Mouse (Mus musculus) liver, embryonic 14.5 days (tissue): ENCODE data around the gene Cactin. TPM values are rescaled to one million over a fixed set of nuclear protein-coding genes. Genes with fewer than 3 reads are reported as not detected.

ENCODE experiments used
- ATAC-seq: fragments of 200-750 bp; cut with Nextera tagmentation; 2 replicates; pipeline ENCODE4 v1.8.0; 2017; ENCODE audit warnings: moderate number of reproducible peaks, mild to moderate bottlenecking, moderate library complexity; ENCODE audit not compliant: insufficient read depth
- DNase-seq, 3 experiments: peaks; one replicate each; pipeline ENCODE4 v3.0.0-alpha.2; 2012 to 2013; ENCODE audit warnings: low read depth in 3 of 3, low spot score in 3 of 3
- H3K27ac ChIP-seq: fragments of 300-500 bp; sonication (generic); 2 replicates; pipeline ENCODE4 v1.5.1; 2014; ENCODE audit warnings: moderate library complexity, mild to moderate bottlenecking, control low read depth, inconsistent platforms
- H3K27me3 ChIP-seq: fragments of 300-500 bp; sonication (generic); 2 replicates; pipeline ENCODE4 v1.6.1; 2014; ENCODE audit warnings: mild to moderate bottlenecking, low read length, moderate library complexity; ENCODE audit not compliant: control insufficient read depth, insufficient read depth
- H3K36me3 ChIP-seq: fragments of 300-500 bp; sonication (generic); replicated peaks from 2 replicates; pipeline ENCODE4 v1.6.1; 2014; ENCODE audit warnings: low read depth; ENCODE audit not compliant: control insufficient read depth, insufficient read depth
- H3K4me1 ChIP-seq, 2 experiments: fragments of 200-500 bp in 1 of 2; fragments of 300-500 bp in 1 of 2; sonication (generic) in 1 of 2; replicated peaks; 2 replicates each; pipeline ENCODE4 v1.6.1; 2012 to 2014; ENCODE audit warnings: antibody characterized with exemption in 1 of 2, inconsistent platforms in 1 of 2, low read length in 1 of 2; ENCODE audit not compliant: control insufficient read depth in 2 of 2, insufficient read depth in 2 of 2
- H3K4me2 ChIP-seq: fragments of 300-500 bp; sonication (generic); 2 replicates; pipeline ENCODE4 v1.6.1; 2014; ENCODE audit warnings: low read depth, mild to moderate bottlenecking, control low read depth, moderate library complexity
- H3K4me3 ChIP-seq, 2 experiments: fragments of 200-500 bp in 1 of 2; fragments of 300-500 bp in 1 of 2; sonication (generic) in 1 of 2; 2 replicates each; pipeline ENCODE4 v1.5.1; 2012 to 2014; ENCODE audit warnings: low read depth in 2 of 2, low read length in 2 of 2, mild to moderate bottlenecking in 2 of 2, control low read depth in 1 of 2, inconsistent platforms in 1 of 2, moderate library complexity in 1 of 2; ENCODE audit not compliant: insufficient read depth in 1 of 2
- H3K9ac ChIP-seq: fragments of 300-500 bp; sonication (generic); replicated peaks from 2 replicates; pipeline ENCODE4 v1.6.1; 2014; ENCODE audit warnings: mild to moderate bottlenecking, control low read depth, moderate library complexity
- H3K9me3 ChIP-seq: fragments of 300-500 bp; sonication (generic); 2 replicates; pipeline ENCODE4 v1.6.1; 2016; ENCODE audit warnings: low read length, mixed read lengths; ENCODE audit not compliant: control insufficient read depth
- CTCF ChIP-seq: IDR thresholded peaks from 2 replicates; pipeline ENCODE4 v1.5.1; 2016; ENCODE audit warnings: antibody characterized with exemption, low read depth, control low read depth
- EP300 ChIP-seq: IDR thresholded peaks from 2 replicates; pipeline ENCODE4 v1.6.1; 2016; ENCODE audit warnings: antibody characterized with exemption, low read depth
- WGBS: fragments of 180-500 bp; shearing (Covaris S2); extraction: QIAGEN DNeasy Blood & Tissue Kit; methylation state at CpG from one replicate; pipeline ENCODE4 v1.1.7; 2014; ENCODE audit not compliant: insufficient replicate concordance; 5-methylcytosine and 5-hydroxymethylcytosine counted together
- polyA plus RNA-seq, 2 experiments: library from polyadenylated mRNA; depleted of rRNA in 1 of 2; stranded (reverse) in 1 of 2; unstranded in 1 of 2; fragments of >200 nt; fragmentation: Nextera tagmentation in 1 of 2; extraction: Ambion mirVana in 1 of 2; gene quantifications; 2 replicates each; pipeline versions ENCODE4 v1.2.1 to v1.2.3; 2012 to 2014

The Cactin gene
- polyA plus RNA-seq, 2 experiments = 12.1 to 24.3 TPM

DNA sequence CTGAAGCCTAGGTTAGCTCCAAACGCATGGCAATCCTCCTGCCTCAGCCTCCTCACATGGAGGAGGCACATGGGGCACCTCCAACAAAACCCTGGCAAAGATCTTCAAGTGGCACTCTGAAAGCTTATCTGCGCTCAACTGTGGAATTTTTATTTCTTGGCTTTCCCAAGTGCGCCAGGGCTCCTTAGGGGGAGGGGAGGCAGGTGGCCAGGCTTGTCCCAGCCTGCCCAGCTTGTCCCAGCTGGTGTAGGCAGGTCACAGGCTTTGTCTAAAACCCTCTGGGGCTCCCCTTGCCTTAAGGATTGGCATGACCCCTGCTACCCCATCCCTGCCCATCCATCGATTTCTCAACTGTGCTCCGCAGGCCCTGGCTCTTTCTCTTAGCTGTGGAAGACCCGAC is 36.7 kb upstream of the Cactin start:
- H3K9me3 ChIP-seq = no peaks in the 10 kb centered on the region
- DNase-seq (no peak), ATAC-seq (no peak)
- H3K27me3 ChIP-seq = peaks cover 24% of the 10 kb centered on the region
- 54% methylated on average over 6 of the region's 6 CpGs for WGBS
- no peak overlapping the region for H3K4me3 ChIP-seq
- no peak overlapping the region for H3K9ac ChIP-seq
- H3K4me1 ChIP-seq = peaks cover 5 to 8% of the 10 kb centered on the region in 2 experiments; a peak in 2 of 4 replicates
- TF ChIP-seq CTCF (no peak), EP300 (no peak)
- H3K4me2 ChIP-seq = no peak overlapping the region
- H3K36me3 ChIP-seq = no peaks in the 10 kb centered on the region
- H3K27ac ChIP-seq = no peak overlapping the region

DNA sequence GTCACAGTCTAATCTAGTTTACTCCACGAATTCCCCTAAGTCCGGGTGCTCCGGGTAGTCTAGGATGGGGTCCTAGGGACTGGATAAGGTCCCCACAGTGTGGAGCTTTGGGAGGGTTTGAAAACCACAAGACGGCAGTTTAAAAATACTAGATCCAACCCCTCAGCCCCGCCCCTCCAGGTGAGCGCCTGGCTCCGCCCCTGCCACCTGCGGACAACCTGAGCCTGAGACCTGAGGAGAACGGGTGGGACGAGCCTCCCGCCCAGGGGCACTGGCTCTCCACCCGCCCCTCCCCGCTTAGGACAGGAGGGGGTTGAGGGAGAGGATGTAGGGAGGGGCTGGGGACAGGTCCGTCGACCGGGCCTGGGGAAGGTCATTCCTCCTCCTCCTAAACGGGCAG is 36.2 kb upstream of the Cactin start:
- H3K27me3 ChIP-seq = peaks cover 24% of the 10 kb centered on the region
- no peak overlapping the region for H3K4me3 ChIP-seq
- no peak for ATAC-seq
- 16% methylated on average over 17 of the region's 17 CpGs for WGBS
- H3K36me3 ChIP-seq = no peaks in the 10 kb centered on the region
- H3K4me2 ChIP-seq = no peak overlapping the region
- TF ChIP-seq CTCF (no peak), EP300 (no peak)
- H3K4me1 ChIP-seq = peaks cover 5 to 8% of the 10 kb centered on the region in 2 experiments; a peak in 2 of 4 replicates
- no peak for DNase-seq
- no peak overlapping the region for H3K9ac ChIP-seq
- no peak overlapping the region for H3K27ac ChIP-seq
- H3K9me3 ChIP-seq = no peaks in the 10 kb centered on the region

DNA sequence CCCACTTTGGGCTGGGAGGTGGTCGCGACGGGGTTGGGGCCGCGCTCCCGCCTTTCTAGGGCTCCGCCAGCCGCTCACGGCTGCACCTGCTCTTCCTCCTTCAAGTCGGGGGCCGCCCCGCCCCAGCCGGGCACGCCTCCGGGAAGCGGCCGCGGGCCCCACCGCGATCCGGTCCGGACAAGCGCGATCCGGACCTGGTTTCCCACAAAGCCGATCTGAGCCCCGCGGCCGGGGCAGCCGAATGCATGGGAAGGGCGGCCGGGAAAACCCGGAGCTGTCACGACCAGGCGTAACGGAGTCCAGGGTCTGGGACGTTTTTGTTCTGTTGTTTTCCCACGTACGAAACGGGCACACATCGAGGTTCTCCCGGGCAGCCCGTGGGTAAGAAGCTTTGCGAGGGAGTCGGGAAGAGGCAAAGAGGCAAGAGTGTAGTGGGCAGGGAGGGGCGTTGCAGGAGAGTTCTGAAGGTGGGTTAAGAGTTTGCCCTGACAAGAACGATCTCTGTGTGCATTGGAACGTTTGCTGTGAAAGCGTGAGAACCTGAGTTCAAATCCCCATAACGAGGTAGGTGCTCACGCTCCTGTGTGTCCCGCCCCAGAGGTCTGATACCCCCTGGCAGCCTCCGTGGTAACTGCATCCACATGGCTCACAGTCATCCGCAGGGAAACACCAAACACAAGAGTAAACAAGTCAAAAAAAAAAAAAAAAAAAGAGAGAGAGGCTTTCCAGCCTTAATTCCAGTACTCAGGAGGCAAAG is 35.0 kb upstream of the Cactin start:
- DNase-seq (peak; percentile 66 to 73 (median 72)), ATAC-seq (peak; percentile 73)
- Histone ChIP-seq H3K4me3 (peak overlapping the region; percentile 35 to 58), H3K4me2 (peak overlapping the region; percentile 64), H3K4me1 (peaks cover 5 to 8% of the 10 kb centered on the region in 2 experiments; a peak in 2 of 4 replicates), H3K27ac (no peak overlapping the region), H3K9ac (peak overlapping the region; percentile 21), H3K9me3 (no peaks in the 10 kb centered on the region), H3K27me3 (peaks cover 24% of the 10 kb centered on the region), H3K36me3 (no peaks in the 10 kb centered on the region)
- WGBS = 2% methylated on average over 54 of the region's 54 CpGs
- TF ChIP-seq CTCF (no peak), EP300 (peak; percentile 40; the same call in 1 of the 2 replicates)

- peaks cover 21% of the 10 kb centered on the region for H3K27me3 ChIP-seq
- no peak overlapping the region for H3K4me3 ChIP-seq
- no peak overlapping the region for H3K27ac ChIP-seq
- ATAC-seq (no peak), DNase-seq (no peak)
- WGBS = 31% methylated on average over 6 of the region's 6 CpGs
- TF ChIP-seq EP300 = no peak
- H3K36me3 ChIP-seq = no peaks in the 10 kb centered on the region
- peak overlapping the region; percentile 64 for H3K4me2 ChIP-seq
- H3K4me1 ChIP-seq = peaks cover 7 to 13% of the 10 kb centered on the region in 2 experiments; a peak in 2 of 4 replicates
- no peaks in the 10 kb centered on the region for H3K9me3 ChIP-seq
- H3K9ac ChIP-seq = no peak overlapping the region
Measured at GRCm38 (mm10) chr10:81286586-81286985, 34.3 kb upstream of the Cactin start.

DNA sequence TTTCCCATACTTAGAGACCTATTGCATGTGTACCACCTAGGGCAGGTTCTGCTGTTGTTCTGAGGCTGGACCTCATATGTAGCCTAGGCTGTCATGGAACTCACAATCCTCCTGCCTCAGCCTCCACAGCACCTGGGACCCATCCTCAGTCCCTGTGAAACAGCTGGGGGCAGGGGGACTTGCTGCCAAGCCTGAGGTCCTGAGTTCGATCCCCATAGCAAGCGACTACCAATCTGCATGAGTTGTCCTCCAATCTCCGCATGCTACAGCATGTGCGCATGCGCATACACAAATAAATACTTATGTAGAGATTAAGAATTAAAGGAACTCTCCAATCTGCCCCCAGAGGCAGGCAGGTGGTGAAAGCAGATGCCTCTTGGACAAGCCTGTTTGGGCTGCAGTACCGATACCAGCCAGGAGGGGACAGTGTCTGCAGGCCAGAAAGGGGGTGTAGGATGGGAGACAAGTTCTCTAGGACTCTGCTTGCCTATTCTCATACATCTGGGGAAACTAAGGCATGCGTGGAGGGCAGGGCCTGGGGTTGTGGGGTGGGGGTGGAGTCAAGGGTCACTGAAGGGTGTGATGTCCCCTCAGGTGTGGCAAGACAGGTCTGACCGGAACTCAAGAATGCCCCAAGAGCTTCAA is 33.3 kb upstream of the Cactin start:
- DNase-seq = peak; percentile 49 to 62 (median 51)
- no peak overlapping the region for H3K9ac ChIP-seq
- no peaks in the 10 kb centered on the region for H3K36me3 ChIP-seq
- 57% methylated on average over 8 of the region's 8 CpGs for WGBS
- peaks cover 10 to 20% of the 10 kb centered on the region in 2 experiments; a peak in 3 of 4 replicates for H3K4me1 ChIP-seq
- no peak overlapping the region for H3K4me3 ChIP-seq
- no peaks in the 10 kb centered on the region for H3K9me3 ChIP-seq
- no peak overlapping the region for H3K4me2 ChIP-seq
- no peak overlapping the region for H3K27ac ChIP-seq
- peaks cover 21% of the 10 kb centered on the region for H3K27me3 ChIP-seq
- peak; percentile 99 for TF ChIP-seq CTCF
- TF ChIP-seq EP300 = no peak
- no peak for ATAC-seq
